Comparison of ENCODE assay signal across 26 mouse cellular contexts in genomic region chr3:108523415-108523814, GRCm38 (mm10). TPM values are rescaled to one million over a fixed set of nuclear protein-coding genes. Genes with fewer than 3 reads are reported as not detected.
DNase-seq lines count a peak whose midpoint lies in the region; ATAC-seq and TF ChIP-seq lines count a peak whose summit lies in the region.
"Had no signal": no experiment of that assay in that cellular context is flagged by ENCODE, and none has a peak within 500 bp of the region (broad histone marks: within the 10 kb centered on the region; RNA-seq: fewer than 3 reads in every experiment).

No protein-coding gene starts in this region.

- 93% methylated on average over 4 of the region's 4 CpGs for WGBS in midbrain, embryonic 11.5 days
- 93% methylated on average over 4 of the region's 4 CpGs for WGBS in midbrain, postnatal 0 days

- peak; percentile 69 for DNase-seq in midbrain, embryonic 11.5 days (ENCODE audit: low spot score, missing footprints)
- no peak for DNase-seq in midbrain, postnatal 0 days (ENCODE audit: low spot score)
- DNase-seq in 416B (ENCODE audit: low read depth) = peak; percentile 69
- no peak for DNase-seq in embryo, embryonic 11 days
- DNase-seq in gastrocnemius, postnatal 14 days = no peak
- DNase-seq: adrenal gland, adult 8-10 months; adrenal gland, postnatal 14 days; adrenal gland, postnatal 36 days; cerebellum, adult 11-12 months; cerebellum, adult 2 months; cerebellum, adult 9-10 months; cerebellum, postnatal 10 days; cerebellum, postnatal 25 days had no signal

- no peaks in the 10 kb centered on the region for H3K4me1 ChIP-seq in midbrain, embryonic 11.5 days (ENCODE audit: control insufficient read depth, insufficient read depth, low read length)
- H3K4me1 ChIP-seq in midbrain, postnatal 0 days (ENCODE audit: insufficient read depth, low read length) = no peaks in the 10 kb centered on the region
- H3K4me1 ChIP-seq: embryonic facial prominence, embryonic 13.5 days; embryonic facial prominence, embryonic 15.5 days; forebrain, embryonic 10.5 days; forebrain, embryonic 12.5 days had no signal

- no peaks in the 10 kb centered on the region for H3K36me3 ChIP-seq in midbrain, embryonic 11.5 days (ENCODE audit: control insufficient read depth, insufficient read depth, low read length)
- H3K36me3 ChIP-seq in midbrain, postnatal 0 days (ENCODE audit: insufficient read depth, low read length) = no peaks in the 10 kb centered on the region
- H3K36me3 ChIP-seq: embryonic facial prominence, embryonic 13.5 days; embryonic facial prominence, embryonic 15.5 days; forebrain, embryonic 10.5 days; forebrain, embryonic 12.5 days; G1E had no signal

- H3K9ac ChIP-seq in midbrain, embryonic 11.5 days (ENCODE audit: low read length) = no peak overlapping the region
- no peak overlapping the region for H3K9ac ChIP-seq in midbrain, postnatal 0 days (replicated peaks; ENCODE audit: low read length, poor library complexity, severe bottlenecking)
- H3K9ac ChIP-seq: embryonic facial prominence, embryonic 13.5 days; embryonic facial prominence, embryonic 15.5 days; forebrain, embryonic 12.5 days had no signal

- intact Hi-C loops in gastrocnemius, postnatal 14 days (cut with DNase I; ENCODE audit: low total_unique reads) = no loop called here

- no peak for ATAC-seq in midbrain, embryonic 11.5 days (ENCODE audit: low FRiP score)
- no peak for ATAC-seq in midbrain, postnatal 0 days (ENCODE audit: low FRiP score)
- ATAC-seq: activated CD4-positive, CD25-positive, alpha-beta regulatory T cell, adult 4 months; forebrain, embryonic 14.5 days; forebrain, embryonic 16.5 days; Patski had no signal

- H3K9me3 ChIP-seq in midbrain, embryonic 11.5 days (ENCODE audit: control insufficient read depth, low read length) = no peaks in the 10 kb centered on the region
- no peaks in the 10 kb centered on the region for H3K9me3 ChIP-seq in midbrain, postnatal 0 days (ENCODE audit: low read length)
- H3K9me3 ChIP-seq: embryonic facial prominence, embryonic 13.5 days; embryonic facial prominence, embryonic 15.5 days; forebrain, embryonic 12.5 days had no signal

- no peak overlapping the region for H3K27ac ChIP-seq in midbrain, embryonic 11.5 days (ENCODE audit: low read depth, low read length)
- no peak overlapping the region for H3K27ac ChIP-seq in midbrain, postnatal 0 days (ENCODE audit: low read depth, low read length)
- H3K27ac ChIP-seq: embryonic facial prominence, embryonic 13.5 days; embryonic facial prominence, embryonic 15.5 days; forebrain, embryonic 10.5 days; forebrain, embryonic 12.5 days had no signal

- no peak overlapping the region for H3K4me3 ChIP-seq in midbrain, embryonic 11.5 days (ENCODE audit: low read depth, low read length)
- no peak overlapping the region for H3K4me3 ChIP-seq in midbrain, postnatal 0 days (ENCODE audit: low read depth, low read length)
- H3K4me3 ChIP-seq: embryonic facial prominence, embryonic 13.5 days; embryonic facial prominence, embryonic 15.5 days; erythroblast, embryonic 14.5 days; forebrain, embryonic 10.5 days; forebrain, embryonic 12.5 days had no signal

- no peak for TF ChIP-seq CTCF in midbrain, postnatal 0 days (IDR thresholded peaks at IDR 0.05)

- H3K27me3 ChIP-seq in midbrain, embryonic 11.5 days (ENCODE audit: control insufficient read depth, insufficient read depth, low read length) = no peaks in the 10 kb centered on the region
- H3K27me3 ChIP-seq in midbrain, postnatal 0 days (ENCODE audit: insufficient read depth, low read length) = no peaks in the 10 kb centered on the region
- H3K27me3 ChIP-seq: embryonic facial prominence, embryonic 13.5 days; embryonic facial prominence, embryonic 15.5 days; forebrain, embryonic 12.5 days; Patski had no signal

- H3K4me2 ChIP-seq in midbrain, embryonic 11.5 days = no peak overlapping the region
- no peak overlapping the region for H3K4me2 ChIP-seq in midbrain, postnatal 0 days (ENCODE audit: low read depth, low read length, poor library complexity, severe bottlenecking)
- H3K4me2 ChIP-seq: embryonic facial prominence, embryonic 13.5 days; embryonic facial prominence, embryonic 15.5 days; forebrain, embryonic 12.5 days had no signal

RNA-seq across cellular contexts. Expression of gene 1700013F07Rik, which starts 10.5 kb away (rescaled TPM):
- 0.51 and 0.72 TPM in 2 replicates for polyA plus RNA-seq in midbrain, embryonic 11.5 days (2014; fragmentation: Nextera tagmentation; extraction: Ambion mirVana)
- 2.4 and 3.4 TPM in 2 replicates for total RNA-seq in midbrain, postnatal 0 days (2014; rRNA removed)
- polyA plus RNA-seq in midbrain, postnatal 0 days (2015; fragmentation: Nextera tagmentation; extraction: Ambion mirVana) = 3.8 and 4.4 TPM in 2 replicates
- not detected for total RNA-seq in gastrocnemius, postnatal 14 days (2021)
- total RNA-seq: adrenal gland, adult 18-20 months; adrenal gland, postnatal 14 days; adrenal gland, postnatal 36 days; G1E had no signal
- polyA plus RNA-seq: activated CD4-positive, CD25-positive, alpha-beta regulatory T cell, adult 4 months; C2C12; embryonic facial prominence, embryonic 11.5 days; embryonic facial prominence, embryonic 13.5 days; erythroblast, embryonic 14.5 days; G1E had no signal

RNA-seq across cellular contexts. Expression of gene 5330417C22Rik, which starts 12.9 kb away (rescaled TPM):
- 2.7 and 2.9 TPM in 2 replicates for polyA plus RNA-seq in midbrain, embryonic 11.5 days (2014; fragmentation: Nextera tagmentation; extraction: Ambion mirVana)
- total RNA-seq in midbrain, postnatal 0 days (2014; rRNA removed) = 10.1 and 16.1 TPM in 2 replicates
- polyA plus RNA-seq in midbrain, postnatal 0 days (2015; fragmentation: Nextera tagmentation; extraction: Ambion mirVana) = 19.8 and 22.9 TPM in 2 replicates
- total RNA-seq in gastrocnemius, postnatal 14 days (2021) = under 1 TPM in 1 of 2 experiments, not detected in 1; 0.07 TPM
- polyA plus RNA-seq: G1E had no signal

RNA-seq across cellular contexts. Expression of gene Tmem167b, which starts 38.9 kb away (rescaled TPM):
- polyA plus RNA-seq in midbrain, embryonic 11.5 days (2014; fragmentation: Nextera tagmentation; extraction: Ambion mirVana) = 57.2 and 66.8 TPM in 2 replicates
- 35.6 and 50.2 TPM in 2 replicates for total RNA-seq in midbrain, postnatal 0 days (2014; rRNA removed)
- polyA plus RNA-seq in midbrain, postnatal 0 days (2015; fragmentation: Nextera tagmentation; extraction: Ambion mirVana) = 40.4 and 41.7 TPM in 2 replicates
- 10 to 100 TPM; 17.7 to 19.7 TPM for total RNA-seq in gastrocnemius, postnatal 14 days (2021)

RNA-seq across cellular contexts. Expression of gene Taf13, which starts 48.1 kb away (rescaled TPM):
- 89.4 and 90.8 TPM in 2 replicates for polyA plus RNA-seq in midbrain, embryonic 11.5 days (2014; fragmentation: Nextera tagmentation; extraction: Ambion mirVana)
- total RNA-seq in midbrain, postnatal 0 days (2014; rRNA removed) = 7.0 and 11.3 TPM in 2 replicates
- polyA plus RNA-seq in midbrain, postnatal 0 days (2015; fragmentation: Nextera tagmentation; extraction: Ambion mirVana) = 43.2 and 44.1 TPM in 2 replicates
- 10 to 100 TPM; 16.8 to 20.1 TPM for total RNA-seq in gastrocnemius, postnatal 14 days (2021)
- polyA plus RNA-seq: erythroblast, embryonic 14.5 days had no signal

Comparison
In these comparisons a context has a peak if more than half of its experiments do, and no peak if none do; other contexts are left out.
1. DNase-seq: peak in midbrain, embryonic 11.5 days (single experiment) and 416B (single experiment); none in midbrain, postnatal 0 days (single experiment), embryo, embryonic 11 days (single experiment) and gastrocnemius, postnatal 14 days (single experiment).
2. RNA of gene 5330417C22Rik, which starts 12.9 kb away (total RNA-seq): 10.1 to 16.1 TPM in midbrain, postnatal 0 days; 0.07 TPM in gastrocnemius, postnatal 14 days; every median in the first group is over 10 times any median in the second.